Mouse (Mus musculus): ENCODE data around the gene Gimap9.

DNA sequence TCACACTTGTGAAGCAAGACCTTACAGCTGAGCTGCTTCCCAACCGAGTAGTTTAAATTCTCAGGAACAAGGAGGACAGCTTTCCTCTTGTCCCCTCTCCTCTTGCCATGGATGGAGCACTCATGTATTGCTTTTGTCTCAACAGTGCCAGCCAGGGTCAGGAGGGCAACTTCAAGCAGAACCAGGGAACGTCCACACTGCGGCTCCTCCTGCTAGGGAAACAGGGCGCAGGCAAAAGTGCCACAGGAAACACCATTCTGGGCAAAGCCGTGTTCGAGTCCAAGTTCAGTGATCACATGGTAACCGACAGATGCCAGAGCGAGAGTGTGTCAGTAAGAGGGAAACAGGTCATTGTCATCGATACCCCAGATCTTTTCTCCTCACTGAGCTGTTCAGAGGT is 25.9 kb upstream of the Gimap9 start:
- TF ChIP-seq CTCF (IDR thresholded peaks at IDR 0.05; ENCODE audit: extremely low read depth, insufficient read depth, low read length) = no peak
- TF ChIP-seq POLR2A (IDR thresholded peaks at IDR 0.05; ENCODE audit: extremely low read depth, insufficient read depth, low read length) = no peak
